Mouse (Mus musculus) gastrocnemius, postnatal 14 days (tissue): ENCODE data around the gene Fras1. TPM values are rescaled to one million over a fixed set of nuclear protein-coding genes. Genes with fewer than 3 reads are reported as not detected.

ENCODE experiments used
- DNase-seq: peaks from one replicate; pipeline ENCODE4 v3.0.0; 2021; ENCODE audit warnings: mixed read lengths
- intact Hi-C: fragments of 180-260 bp; cut with DNase I; formaldehyde crosslinking; loops from one replicate; pipeline ENCODE4 v1.15.1; 2025; ENCODE audit warnings: low total_unique reads
- total RNA-seq, 2 experiments: library from RNA; stranded (reverse); gene quantifications; 2 replicates each; pipeline ENCODE4 v1.2.3; 2021

The Fras1 gene
- total RNA-seq, 2 experiments from 2014 or later, result 8.7 to 10.6 TPM

GRCm38 (mm10) chr5:96622604-96623352, 249.0 kb downstream of the Fras1 start:
- no peak for DNase-seq
- intact Hi-C loops, result no loop called here

GRCm38 (mm10) chr5:96629851-96630250, 256.1 kb downstream of the Fras1 start:
- no peak for DNase-seq

DNA sequence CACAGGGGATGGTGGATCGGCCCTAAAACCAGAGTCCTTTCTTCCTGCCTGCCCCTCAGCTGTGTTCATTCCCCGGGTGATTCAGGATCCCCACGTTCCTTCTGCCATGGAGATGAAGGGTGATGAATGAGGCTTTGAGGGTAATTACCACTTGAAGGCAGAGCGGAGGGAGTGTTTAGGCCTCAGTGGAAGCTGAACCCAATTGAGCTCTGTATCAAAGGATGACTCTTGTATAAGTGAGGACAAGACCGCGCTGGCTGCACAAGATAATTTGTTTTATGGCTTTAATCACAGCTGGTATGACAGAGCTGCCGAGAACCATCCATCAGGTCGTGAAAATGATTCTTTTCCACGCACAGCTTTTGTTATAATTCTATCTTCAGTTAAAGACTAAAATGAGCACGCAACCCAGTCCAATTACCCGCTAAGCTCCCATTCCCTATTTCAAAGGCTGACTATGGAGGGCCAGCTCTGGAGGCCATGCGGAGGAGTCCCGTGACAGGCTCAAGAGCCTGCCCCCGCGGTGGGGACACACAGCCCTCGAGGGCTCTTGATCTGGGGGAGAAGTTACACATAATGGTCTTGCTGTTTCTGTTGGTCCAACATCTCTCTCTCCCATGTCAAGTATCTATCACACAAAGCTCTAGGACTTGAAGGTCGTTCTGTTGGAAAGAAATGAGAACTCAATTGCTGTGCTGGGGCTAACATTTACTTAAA, 261.5 kb downstream of the Fras1 start:
- no peak for DNase-seq
- intact Hi-C loops, result no loop called here

More at GRCm38 (mm10) chr5:96629851-96630250, 256.1 kb downstream of the Fras1 start:
- intact Hi-C loops, result no loop called here

DNA sequence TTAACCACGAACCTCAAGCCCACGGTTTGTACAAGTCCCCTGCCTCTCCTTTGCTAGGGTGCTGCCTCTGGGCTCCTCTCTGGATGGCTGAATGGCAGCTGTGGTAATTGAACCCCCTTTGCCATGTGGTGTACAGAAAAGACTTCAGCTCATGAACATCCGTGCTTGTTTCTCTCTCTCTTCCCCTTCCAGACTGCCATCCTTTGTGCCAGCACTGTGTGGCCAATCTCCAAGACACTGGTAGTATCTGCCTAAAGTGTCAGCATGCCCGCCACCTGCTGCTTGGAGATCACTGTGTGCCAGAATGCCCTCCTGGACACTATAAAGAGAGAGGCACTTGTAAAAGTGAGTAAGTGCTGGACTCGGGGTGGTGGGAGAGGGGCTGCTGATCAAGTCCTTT, 262.1 kb downstream of the Fras1 start:
- DNase-seq, result peak; percentile 77
- intact Hi-C loops, result no loop called here

GRCm38 (mm10) chr5:96639213-96639910, 265.6 kb downstream of the Fras1 start:
- no peak for DNase-seq
- intact Hi-C loops, result no loop called here

DNA sequence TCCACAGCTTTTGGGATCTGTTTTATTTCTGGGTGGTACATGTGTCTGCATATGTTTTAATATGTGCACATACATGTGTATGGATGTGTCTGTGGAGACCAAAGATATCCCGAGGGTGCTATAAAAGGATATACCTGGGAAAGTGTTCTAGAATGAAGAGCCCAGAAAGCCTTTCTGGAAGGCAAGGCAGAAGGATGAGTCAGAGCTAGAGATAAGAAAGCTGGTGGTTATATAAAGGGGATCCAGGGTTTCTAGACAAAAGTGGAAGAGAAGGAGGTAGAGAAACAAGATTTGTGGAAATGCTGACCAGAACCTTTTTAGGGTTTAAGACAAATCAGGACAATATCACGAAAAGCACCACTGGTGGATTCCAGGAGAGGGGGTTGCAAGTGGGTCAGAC, 267.5 kb downstream of the Fras1 start:
- intact Hi-C loops, result no loop called here

DNA sequence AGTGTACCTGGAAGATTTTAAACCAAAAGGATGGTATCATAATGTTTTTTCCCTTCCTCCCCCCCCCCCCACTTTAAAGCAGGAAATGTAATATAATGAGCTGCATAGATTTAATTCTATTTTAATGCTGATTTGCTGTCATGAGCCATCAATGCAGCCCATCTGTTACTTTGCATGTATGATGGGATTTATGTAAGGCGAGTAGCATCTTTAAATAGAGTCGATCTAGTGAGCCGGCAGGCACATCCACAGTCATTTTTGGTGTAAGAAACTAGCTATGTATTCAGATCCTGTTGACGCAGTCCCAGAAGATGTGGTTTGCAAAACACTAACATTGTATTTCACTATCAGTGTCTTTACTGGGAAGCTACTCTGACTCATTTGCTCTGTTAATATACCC, 301.9 kb downstream of the Fras1 start:
- intact Hi-C loops, result loop anchor here (5.0 kb wide), 1 partner anchor 408 kb away; no protein-coding TSS in a partner anchor
- DNase-seq, result no peak

More for the DNA sequence above, 267.5 kb downstream of the Fras1 start:
- no peak for DNase-seq

DNA sequence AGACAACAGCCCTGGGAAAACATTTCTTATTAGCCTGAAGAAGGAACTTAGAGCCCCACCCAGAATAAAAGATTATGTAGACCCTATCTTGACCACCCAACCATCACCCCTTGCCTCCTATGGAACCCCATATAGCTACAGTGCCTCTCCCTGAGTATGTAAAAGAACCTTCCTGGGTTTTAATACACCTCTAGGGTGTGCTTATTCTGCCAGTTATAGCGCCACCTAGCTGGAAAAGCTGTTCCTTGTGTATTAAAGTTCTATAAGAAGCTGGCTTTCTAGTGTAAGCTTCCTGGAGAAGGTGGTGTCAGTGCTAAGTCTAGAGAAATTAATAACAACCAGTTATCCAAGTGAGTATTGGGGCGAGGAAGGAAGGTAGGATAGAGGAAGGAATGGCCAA, 303.7 kb downstream of the Fras1 start:
- intact Hi-C loops, result loop anchor here (5.0 kb wide), 1 partner anchor 410 kb away; no protein-coding TSS in a partner anchor
- peak; percentile 15 for DNase-seq

GRCm38 (mm10) chr5:96681085-96681484, 307.3 kb downstream of the Fras1 start:
- no peak for DNase-seq
- intact Hi-C loops, result no loop called here

- intact Hi-C loops, result no loop called here
- DNase-seq, result no peak
These were observed 309.0 kb downstream of the Fras1 start for GRCm38 (mm10) chr5:96682777-96683176.

GRCm38 (mm10) chr5:96688885-96689284, 315.1 kb downstream of the Fras1 start:
- intact Hi-C loops, result no loop called here
- no peak for DNase-seq

- intact Hi-C loops, result no loop called here
- no peak for DNase-seq
These were observed 325.2 kb downstream of the Fras1 start for GRCm38 (mm10) chr5:96698972-96699371.

- DNase-seq, result no peak
- intact Hi-C loops, result no loop called here
These were observed 329.2 kb downstream of the Fras1 start for GRCm38 (mm10) chr5:96702706-96703625.

- intact Hi-C loops, result no loop called here
- DNase-seq, result no peak
These were observed 334.8 kb downstream of the Fras1 start for GRCm38 (mm10) chr5:96708515-96708914.

- intact Hi-C loops, result no loop called here
- DNase-seq, result no peak
These were observed 338.4 kb downstream of the Fras1 start for GRCm38 (mm10) chr5:96712089-96712684.

GRCm38 (mm10) chr5:96712799-96713198, 339.0 kb downstream of the Fras1 start:
- DNase-seq, result no peak
- intact Hi-C loops, result no loop called here

- DNase-seq, result no peak
- intact Hi-C loops, result no loop called here
These were observed 342.7 kb downstream of the Fras1 start for GRCm38 (mm10) chr5:96716273-96717034.

GRCm38 (mm10) chr5:96717690-96718089, 343.9 kb downstream of the Fras1 start:
- intact Hi-C loops, result no loop called here
- no peak for DNase-seq
